Mouse (Mus musculus) heart, adult 9 months (tissue): ENCODE measurements at regions not wholly inside any gene's neighbourhood (a gene's known extent, or its start where the extent isn't known, plus 50 kb on each side); places are given as distances from the start of the nearest gene placed in this dataset.

Source experiments
- DNase-seq, 2 experiments: peaks; one replicate each; pipeline ENCODE4 v3.0.0; 2022; ENCODE audit warnings: low spot score in 2 of 2

DNA sequence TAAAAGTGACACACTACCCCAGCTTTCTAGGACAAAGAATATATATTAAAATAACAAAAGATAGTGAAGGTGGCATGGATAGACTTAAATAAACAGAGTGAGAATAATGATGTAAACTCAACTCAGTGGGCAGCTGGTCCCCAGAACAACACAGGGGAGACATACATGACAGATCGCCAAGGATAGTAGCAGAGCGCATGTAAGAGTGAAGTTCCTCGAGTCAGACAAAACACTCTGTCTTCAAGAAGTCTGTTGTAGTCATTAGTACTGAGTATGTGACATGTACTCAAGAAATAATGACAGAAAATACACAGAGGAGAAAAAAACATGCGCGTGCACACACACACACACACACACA is 74.8 kb upstream of the Stxbp5l start:
- DNase-seq: no peak

GRCm38 (mm10) chr16:37458592-37459532 is 74.1 kb upstream of the Stxbp5l start:
- DNase-seq: no peak

DNA sequence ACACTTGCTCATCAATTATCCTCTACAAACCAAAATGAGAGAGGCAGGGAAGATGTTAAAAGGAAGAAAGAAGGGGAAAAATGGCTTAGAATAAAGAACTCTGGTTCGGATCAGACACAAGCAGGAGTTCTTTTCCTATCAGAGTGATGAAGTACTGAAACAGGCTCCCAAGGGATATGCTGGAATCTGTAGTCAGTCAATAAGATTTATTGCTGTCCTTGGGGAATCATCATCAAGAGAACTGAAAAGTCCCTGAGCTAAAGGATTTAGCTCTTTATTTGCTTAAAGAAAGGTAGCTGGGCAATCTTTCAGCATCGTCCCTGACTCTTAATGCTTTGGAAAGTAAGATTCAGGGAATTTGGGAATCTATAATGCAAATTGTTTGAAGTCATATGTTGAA is 71.2 kb upstream of the Stxbp5l start:
- DNase-seq: no peak

DNA sequence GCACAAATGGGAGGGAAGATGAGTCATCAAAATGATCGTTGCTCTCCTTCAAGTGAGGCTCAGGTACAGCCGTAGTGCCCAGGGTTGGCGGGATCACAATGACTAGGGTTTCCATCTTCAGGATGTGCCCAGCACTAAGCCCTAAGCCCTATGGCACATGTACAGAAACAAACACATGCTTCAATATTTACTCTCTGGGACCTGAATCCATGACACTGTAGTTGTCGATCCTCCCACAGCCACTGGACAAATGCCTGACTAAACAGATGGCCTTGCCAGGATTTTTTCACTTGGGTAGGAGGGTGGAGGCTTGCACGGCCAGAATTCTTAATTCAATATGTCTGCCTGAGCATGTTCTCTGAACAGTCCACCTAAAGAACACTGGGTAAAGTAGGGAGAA is 65.1 kb upstream of the Stxbp5l start:
- DNase-seq: no peak

DNA sequence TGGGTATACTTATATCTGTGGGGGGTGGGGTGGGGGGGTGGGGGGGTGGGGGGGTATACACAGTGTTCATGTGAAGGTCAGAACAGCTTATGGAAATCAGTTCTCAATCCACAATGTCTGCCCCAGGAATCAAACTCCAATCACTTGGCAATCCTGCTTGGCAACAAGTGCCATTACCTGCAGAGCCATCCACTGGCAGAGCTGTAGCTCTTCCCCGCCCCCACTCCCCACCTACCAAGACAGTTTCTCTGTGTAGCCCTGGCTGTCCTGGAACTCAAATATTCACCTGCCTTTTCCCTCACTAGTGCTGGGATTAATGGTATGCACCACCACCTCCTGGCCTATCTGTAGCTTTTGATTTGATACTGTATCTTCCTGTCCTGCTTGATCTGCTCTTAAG is 61.0 kb upstream of the Stxbp5l start:
- DNase-seq: no peak

- DNase-seq: no peak
Measured at GRCm38 (mm10) chr16:37442936-37443335, 58.2 kb upstream of the Stxbp5l start.

- DNase-seq: no peak
Measured at GRCm38 (mm10) chr16:37442481-37442880, 57.7 kb upstream of the Stxbp5l start.

DNA sequence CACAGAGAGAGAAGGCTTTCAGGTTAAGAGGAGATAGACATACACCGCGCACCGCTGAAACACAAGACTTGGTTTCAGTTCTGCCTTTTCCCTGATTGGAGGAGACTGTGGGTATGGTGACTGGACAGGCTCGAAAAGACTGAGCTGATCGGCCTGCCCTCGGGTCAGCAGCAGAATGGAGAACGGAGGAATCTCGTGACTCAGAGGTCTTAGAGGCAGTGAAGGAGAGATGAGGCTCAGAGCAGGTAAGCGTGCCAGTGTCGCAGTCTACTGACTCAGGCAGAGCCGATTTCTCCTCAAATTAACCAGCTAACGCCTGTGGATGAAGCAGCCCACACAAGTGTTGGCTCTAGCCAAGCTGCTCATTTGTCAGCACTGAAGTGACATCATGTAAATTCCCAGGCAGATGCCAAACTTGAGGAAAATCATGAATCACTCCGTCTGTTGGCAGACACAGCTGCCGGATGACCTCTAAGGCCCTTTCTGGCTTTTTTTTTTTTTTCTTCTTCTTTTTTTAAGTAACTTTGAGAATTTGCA is 55.9 kb upstream of the Stxbp5l start:
- DNase-seq: peak; percentile 35 to 47
